Mouse (Mus musculus) stomach, postnatal 0 days (tissue): ENCODE measurements around the gene Fut1. TPM values are rescaled to one million over a fixed set of nuclear protein-coding genes. Genes with fewer than 3 reads are reported as not detected.

Experiments used
- ATAC-seq: fragments of 200-750 bp; cut with Nextera tagmentation; 2 replicates; pipeline ENCODE4 v1.8.0; 2017; ENCODE audit not compliant: low FRiP score, low TSS enrichment
- DNase-seq: peaks from one replicate; pipeline ENCODE4 v3.0.0-alpha.2; 2016; ENCODE audit warnings: low spot score
- H3K27ac ChIP-seq: fragments of 300-500 bp; sonication (generic); replicated peaks from 2 replicates; pipeline ENCODE4 v1.5.1; 2014; ENCODE audit warnings: mild to moderate bottlenecking, control low read depth
- H3K27me3 ChIP-seq: fragments of 300-500 bp; sonication (generic); 2 replicates; pipeline ENCODE4 v1.6.1; 2014; ENCODE audit warnings: low read length; ENCODE audit not compliant: control insufficient read depth, insufficient read depth
- H3K36me3 ChIP-seq: fragments of 300-500 bp; sonication (generic); 2 replicates; pipeline ENCODE4 v1.6.1; 2014; ENCODE audit warnings: low read length, mixed read lengths; ENCODE audit not compliant: control insufficient read depth, insufficient read depth
- H3K4me1 ChIP-seq: fragments of 300-500 bp; sonication (generic); replicated peaks from 2 replicates; pipeline ENCODE4 v1.6.1; 2014; ENCODE audit warnings: antibody characterized with exemption; ENCODE audit not compliant: control insufficient read depth, insufficient read depth
- H3K4me2 ChIP-seq: fragments of 300-500 bp; sonication (generic); replicated peaks from 2 replicates; pipeline ENCODE4 v1.6.1; 2014; ENCODE audit warnings: low read depth, mild to moderate bottlenecking, control low read depth, moderate library complexity
- H3K4me3 ChIP-seq: fragments of 300-500 bp; sonication (generic); 2 replicates; pipeline ENCODE4 v1.5.1; 2014; ENCODE audit warnings: low read depth, low read length, control low read depth
- H3K9ac ChIP-seq: fragments of 300-500 bp; sonication (generic); 2 replicates; pipeline ENCODE4 v1.6.1; 2014; ENCODE audit warnings: mild to moderate bottlenecking, low read length, control low read depth, mixed read lengths
- H3K9me3 ChIP-seq: fragments of 300-500 bp; sonication (generic); 2 replicates; pipeline ENCODE4 v1.6.1; 2016; ENCODE audit warnings: low read length; ENCODE audit not compliant: control insufficient read depth
- CTCF ChIP-seq: IDR thresholded peaks from 2 replicates; pipeline ENCODE4 v1.5.1; 2016; ENCODE audit warnings: antibody characterized with exemption, low read depth, mild to moderate bottlenecking, moderate library complexity
- EP300 ChIP-seq: optimal IDR thresholded peaks from 2 replicates; pipeline ENCODE3; 2016; ENCODE audit warnings: antibody characterized with exemption
- WGBS: fragments of 180-500 bp; shearing (Covaris S2); extraction: QIAGEN DNeasy Blood & Tissue Kit; methylation state at CpG from one replicate; pipeline ENCODE4 v1.1.7; 2014; 5-methylcytosine and 5-hydroxymethylcytosine counted together
- polyA plus RNA-seq: library from polyadenylated mRNA; unstranded; fragments of >200 nt; fragmentation: Nextera tagmentation; extraction: Ambion mirVana; gene quantifications from 2 replicates; pipeline ENCODE4 v1.2.1, GENCODE M21; 2015

The Fut1 gene
- polyA plus RNA-seq, 1 experiment from 2014 or later: 1.8 TPM

- ATAC-seq (no peak), DNase-seq (no peak)
- H3K9me3 ChIP-seq: no peaks in the 10 kb centered on the region
- no peaks in the 10 kb centered on the region for H3K27me3 ChIP-seq
- no peak overlapping the region for H3K4me2 ChIP-seq
- H3K4me1 ChIP-seq: peaks cover 2% of the 10 kb centered on the region; the same call in 1 of the 2 replicates
- 87% methylated on average over 7 of the region's 7 CpGs for WGBS
- TF ChIP-seq CTCF (no peak), EP300 (no peak)
- H3K4me3 ChIP-seq: no peak overlapping the region
- no peak overlapping the region for H3K27ac ChIP-seq
- no peaks in the 10 kb centered on the region for H3K36me3 ChIP-seq
- no peak overlapping the region for H3K9ac ChIP-seq
These were observed 9.5 kb downstream of the Fut1 start for GRCm38 (mm10) chr7:45626571-45627076.

- Histone ChIP-seq H3K9ac (peak within 1 kb of the TSS; percentile 77), H3K27ac (peak within 1 kb of the TSS; percentile 76), H3K4me2 (peak within 1 kb of the TSS; percentile 98), H3K27me3 (no peaks in the 10 kb centered on the region), H3K36me3 (no peaks in the 10 kb centered on the region), H3K9me3 (no peaks in the 10 kb centered on the region), H3K4me1 (peaks cover 2% of the 10 kb centered on the region; the same call in 1 of the 2 replicates), H3K4me3 (peak within 1 kb of the TSS; percentile 55)
- TF ChIP-seq EP300 (no peak), CTCF (no peak)
- no peak for ATAC-seq
- no peak for DNase-seq
- 76% methylated on average over 9 of the region's 9 CpGs for WGBS
These were observed 10.2 kb downstream of the Fut1 start, which contains the start of gene Rasip1 for GRCm38 (mm10) chr7:45627261-45627660. TSS of gene Rasip1 (plus strand) at chr7:45627488.

GRCm38 (mm10) chr7:45628364-45629294 is 11.5 kb downstream of the Fut1 start:
- Histone ChIP-seq H3K36me3 (no peaks in the 10 kb centered on the region), H3K4me3 (peak overlapping the region; percentile 55), H3K9me3 (no peaks in the 10 kb centered on the region), H3K4me2 (peak overlapping the region; percentile 98), H3K4me1 (peaks cover 2% of the 10 kb centered on the region; the same call in 1 of the 2 replicates), H3K27me3 (no peaks in the 10 kb centered on the region), H3K9ac (peak overlapping the region; percentile 77), H3K27ac (peak overlapping the region; percentile 76)
- WGBS: 1% methylated on average over 94 of the region's 105 CpGs
- ATAC-seq (peak; percentile 88), DNase-seq (peak; percentile 95)
- peak; percentile 85 for TF ChIP-seq CTCF
- no peak for TF ChIP-seq EP300

GRCm38 (mm10) chr7:45630064-45630907 is 13.2 kb downstream of the Fut1 start:
- no peak for ATAC-seq
- 80% methylated on average over 23 of the region's 23 CpGs for WGBS
- H3K27me3 ChIP-seq: no peaks in the 10 kb centered on the region

GRCm38 (mm10) chr7:45632499-45632898 is 15.4 kb downstream of the Fut1 start:
- Histone ChIP-seq H3K4me2 (peak overlapping the region; percentile 41), H3K27ac (no peak overlapping the region), H3K9ac (peak overlapping the region; percentile 31), H3K9me3 (no peaks in the 10 kb centered on the region), H3K27me3 (no peaks in the 10 kb centered on the region), H3K4me3 (no peak overlapping the region; the same call in 1 of the 2 replicates), H3K4me1 (peaks cover 2% of the 10 kb centered on the region; the same call in 1 of the 2 replicates), H3K36me3 (0 out of 2 replicates have a peak, but pooled peaks cover 2% of the 10 kb centered on the region)
- ATAC-seq: peak; percentile 39; the same call in 1 of the 2 replicates
- TF ChIP-seq CTCF (peak; percentile 62), EP300 (no peak)
- DNase-seq: peak; percentile 81
- 16% methylated on average over 35 of the region's 35 CpGs for WGBS

More at GRCm38 (mm10) chr7:45630064-45630907, 13.2 kb downstream of the Fut1 start:
- Histone ChIP-seq H3K36me3 (no peaks in the 10 kb centered on the region), H3K9me3 (no peaks in the 10 kb centered on the region), H3K27ac (no peak overlapping the region), H3K4me1 (peaks cover 2% of the 10 kb centered on the region; the same call in 1 of the 2 replicates), H3K4me3 (no peak overlapping the region), H3K9ac (no peak overlapping the region), H3K4me2 (no peak overlapping the region)
- no peak for DNase-seq
- no peak for TF ChIP-seq EP300
- TF ChIP-seq CTCF: no peak
